Mouse (Mus musculus) embryonic stem cell, embryonic (primary cell): ENCODE measurements around the gene Med16.

Experiments used
- CTCF ChIA-PET, 4 experiments: fragments of 300-600 bp in 2 of 4; fragments of 350-600 bp in 2 of 4; sonication (Branson Sonifier 250); formaldehyde crosslinking; loops; one replicate each; lab custom pipeline; 2022; ENCODE audit warnings: inconsistent platforms in 2 of 4; lab: Charles Lee
- POLR2A ChIA-PET, 4 experiments: fragments of 300-600 bp in 2 of 4; fragments of 350-600 bp in 2 of 4; sonication (Branson Sonifier 250); formaldehyde crosslinking; loops; one replicate each; lab custom pipeline; 2022; ENCODE audit warnings: antibody characterized with exemption in 4 of 4, inconsistent platforms in 1 of 4; lab: Charles Lee

Gene Med16

GRCm38 (mm10) chr10:79889386-79889785 lies 19.3 kb downstream of the Med16 start:
- POLR2A ChIA-PET: interaction anchor here in 2 of 4 experiments (0.7 to 1.0 kb wide), 4 partner anchors 15 to 27 kb away, joined by 3 to 4 read pairs (median 3); partner anchors contain the start of genes Plppr3 (in 1 of the 2) and Prtn3 (in 1 of the 2)

GRCm38 (mm10) chr10:79886611-79887010 lies 22.1 kb downstream of the Med16 start:
- CTCF ChIA-PET: interaction anchor here in 1 of 4 experiments (0.6 kb wide), 1 partner anchor 106 kb away, joined by 3 read pairs; no protein-coding TSS in a partner anchor
- POLR2A ChIA-PET: interaction anchor here in 2 of 4 experiments (0.7 kb wide), 2 partner anchors 21 to 27 kb away, joined by 4 to 5 read pairs; no protein-coding TSS in a partner anchor

More at GRCm38 (mm10) chr10:79889386-79889785, 19.3 kb downstream of the Med16 start:
- CTCF ChIA-PET: interaction anchor here in 2 of 4 experiments (1.0 to 1.6 kb wide), 3 partner anchors 55 to 77 kb away, joined by 3 to 5 read pairs (median 3); no protein-coding TSS in a partner anchor

- CTCF ChIA-PET: interaction anchor here in 1 of 4 experiments (0.6 kb wide), 1 partner anchor 106 kb away, joined by 3 read pairs; no protein-coding TSS in a partner anchor
- POLR2A ChIA-PET: interaction anchor here in 2 of 4 experiments (0.7 to 1.0 kb wide), 2 partner anchors 21 to 46 kb away, joined by 3 to 4 read pairs; no protein-coding TSS in a partner anchor
Observed at GRCm38 (mm10) chr10:79886054-79886453, 22.7 kb downstream of the Med16 start, which contains the start of gene Elane. TSS of gene Elane (plus strand) at chr10:79886247.

- CTCF ChIA-PET: interaction anchor here in 2 of 4 experiments (1.0 to 3.0 kb wide), 5 partner anchors 11 to 130 kb away, joined by 3 to 14 read pairs (median 9); partner anchors contain the start of genes Fgf22 (in 1 of the 2), Med16 (in 1 of the 2), Plppr3 (in 1 of the 2) and Prtn3 (in 1 of the 2)
- POLR2A ChIA-PET: interaction anchor here in 1 of 4 experiments (0.6 to 2.2 kb wide), 6 partner anchors 12 to 1403 kb away, joined by 3 to 13 read pairs (median 4); partner anchors contain the start of genes Plppr3, Prtn3 and Tmem259
Observed at GRCm38 (mm10) chr10:79884938-79885337, 23.8 kb downstream of the Med16 start.

GRCm38 (mm10) chr10:79884446-79884845 lies 24.3 kb downstream of the Med16 start:
- ChIA-PET CTCF (interaction anchor here (0.6 to 3.0 kb wide), 25 partner anchors 8 to 280 kb away, joined by 3 to 27 read pairs (median 5); partner anchors contain the start of genes Plppr3 (in 2 of the 4), Prtn3 (in 2 of the 4), Arid3a (in 1 of the 4) and Fgf22 (in 1 of the 4)), POLR2A (interaction anchor here in 2 of 4 experiments (0.6 to 5.6 kb wide), 8 partner anchors 11 to 283 kb away, joined by 3 to 70 read pairs (median 4); partner anchors contain the start of genes Plppr3 (in 1 of the 2), Prtn3 (in 1 of the 2), Ptbp1 (in 1 of the 2) and Tmem259 (in 1 of the 2))

GRCm38 (mm10) chr10:79883297-79884084 lies 25.2 kb downstream of the Med16 start:
- POLR2A ChIA-PET: interaction anchor here in 3 of 4 experiments (0.5 to 5.6 kb wide), 21 partner anchors 10 to 290 kb away, joined by 3 to 70 read pairs (median 4); partner anchors contain the start of genes Ptbp1 (in 2 of the 3), Arid3a (in 1 of the 3), Kiss1r (in 1 of the 3) and Plppr3 (in 1 of the 3)
- CTCF ChIA-PET: interaction anchor here (0.5 to 3.1 kb wide), 53 partner anchors 9 to 1591 kb away, joined by 3 to 27 read pairs (median 3); partner anchors contain the start of genes Arid3a (in 2 of the 4), Plppr3 (in 2 of the 4), Prtn3 (in 2 of the 4) and Wdr18 (in 2 of the 4)

- ChIA-PET POLR2A (interaction anchor here in 3 of 4 experiments (0.5 to 5.6 kb wide), 19 partner anchors 8 to 380 kb away, joined by 3 to 70 read pairs (median 4); partner anchors contain the start of genes Ptbp1 (in 2 of the 3), Arid3a (in 1 of the 3), C2cd4c (in 1 of the 3) and Dazap1 (in 1 of the 3)), CTCF (interaction anchor here in 3 of 4 experiments (0.5 to 3.1 kb wide), 17 partner anchors 8 to 821 kb away, joined by 3 to 27 read pairs (median 4); partner anchors contain the start of genes Arid3a (in 2 of the 3), Med16 (in 1 of the 3), Plppr3 (in 1 of the 3) and Prtn3 (in 1 of the 3))
Observed at GRCm38 (mm10) chr10:79881981-79882380, 26.7 kb downstream of the Med16 start.

- CTCF ChIA-PET: interaction anchor here (0.5 to 3.1 kb wide), 8 partner anchors 12 to 687 kb away, joined by 3 to 16 read pairs (median 4); partner anchors contain the start of gene Cnn2 (in 1 of the 4)
Observed at GRCm38 (mm10) chr10:79880721-79881120, 28.0 kb downstream of the Med16 start.

GRCm38 (mm10) chr10:79879527-79879926 lies 29.2 kb downstream of the Med16 start:
- ChIA-PET POLR2A (interaction anchor here (0.5 to 5.6 kb wide), 10 partner anchors 14 to 289 kb away, joined by 3 to 70 read pairs (median 4); partner anchors contain the start of gene Ptbp1 (in 1 of the 4)), CTCF (interaction anchor here in 2 of 4 experiments (0.6 to 2.1 kb wide), 4 partner anchors 8 to 80 kb away, joined by 3 to 7 read pairs (median 4); partner anchors contain the start of gene Wdr18 (in 1 of the 2))

More at GRCm38 (mm10) chr10:79880721-79881120, 28.0 kb downstream of the Med16 start:
- POLR2A ChIA-PET: interaction anchor here (0.6 to 5.6 kb wide), 19 partner anchors 9 to 284 kb away, joined by 3 to 70 read pairs (median 4); partner anchors contain the start of genes Arid3a (in 1 of the 4), Cirbp (in 1 of the 4), Med16 (in 1 of the 4) and Ptbp1 (in 1 of the 4)

GRCm38 (mm10) chr10:79877757-79878156 lies 31.0 kb downstream of the Med16 start:
- ChIA-PET CTCF (interaction anchor here in 1 of 4 experiments (0.5 to 0.8 kb wide), 2 partner anchors 43 to 66 kb away, joined by 3 to 6 read pairs; no protein-coding TSS in a partner anchor), POLR2A (interaction anchor here in 1 of 4 experiments (0.7 kb wide), 1 partner anchor 19 kb away, joined by 6 read pairs; no protein-coding TSS in a partner anchor)

GRCm38 (mm10) chr10:79877174-79877573 lies 31.5 kb downstream of the Med16 start:
- CTCF ChIA-PET: interaction anchor here in 1 of 4 experiments (0.5 kb wide), 1 partner anchor 42 kb away, joined by 6 read pairs; no protein-coding TSS in a partner anchor

GRCm38 (mm10) chr10:79874290-79874862 lies 34.3 kb downstream of the Med16 start, which contains the start of the genes Prtn3 and Plppr3:
TSS of gene Prtn3 (plus strand) at chr10:79874476.
TSS of gene Plppr3 (minus strand) at chr10:79874634.
- CTCF ChIA-PET: interaction anchor here in 3 of 4 experiments (0.6 to 2.6 kb wide), 9 partner anchors 9 to 85 kb away, joined by 3 to 14 read pairs (median 3); no protein-coding TSS in a partner anchor
- POLR2A ChIA-PET: interaction anchor here (0.5 to 5.9 kb wide), 22 partner anchors 7 to 418 kb away, joined by 3 to 63 read pairs (median 8); partner anchors contain the start of genes Ptbp1 (in 3 of the 4), Med16 (in 2 of the 4) and Rps15 (in 1 of the 4)

More at GRCm38 (mm10) chr10:79877174-79877573, 31.5 kb downstream of the Med16 start:
- POLR2A ChIA-PET: interaction anchor here in 1 of 4 experiments (0.7 kb wide), 1 partner anchor 18 kb away, joined by 6 read pairs; no protein-coding TSS in a partner anchor

- CTCF ChIA-PET: interaction anchor here (0.6 to 2.6 kb wide), 15 partner anchors 9 to 1680 kb away, joined by 3 to 14 read pairs (median 3); no protein-coding TSS in a partner anchor
- POLR2A ChIA-PET: interaction anchor here (0.5 to 5.9 kb wide), 28 partner anchors 8 to 418 kb away, joined by 3 to 63 read pairs (median 5); partner anchors contain the start of genes Ptbp1 (in 3 of the 4), Med16 (in 2 of the 4), Cfd (in 1 of the 4) and Rps15 (in 1 of the 4)
Observed at GRCm38 (mm10) chr10:79873715-79874289, 34.9 kb downstream of the Med16 start.

- CTCF ChIA-PET: interaction anchor here (0.6 to 2.6 kb wide), 14 partner anchors 10 to 1680 kb away, joined by 3 to 14 read pairs (median 4); no protein-coding TSS in a partner anchor
Observed at GRCm38 (mm10) chr10:79873313-79873712, 35.4 kb downstream of the Med16 start.

GRCm38 (mm10) chr10:79872862-79873261 lies 35.9 kb downstream of the Med16 start:
- CTCF ChIA-PET: interaction anchor here (0.7 to 2.6 kb wide), 10 partner anchors 10 to 93 kb away, joined by 3 to 14 read pairs (median 4); no protein-coding TSS in a partner anchor
- POLR2A ChIA-PET: interaction anchor here (0.6 to 5.9 kb wide), 26 partner anchors 8 to 295 kb away, joined by 3 to 63 read pairs (median 6); partner anchors contain the start of genes Med16 (in 3 of the 4), Ptbp1 (in 3 of the 4) and Cfd (in 1 of the 4)

More at GRCm38 (mm10) chr10:79873313-79873712, 35.4 kb downstream of the Med16 start:
- POLR2A ChIA-PET: interaction anchor here (0.6 to 5.9 kb wide), 29 partner anchors 8 to 294 kb away, joined by 3 to 63 read pairs (median 8); partner anchors contain the start of genes Med16 (in 3 of the 4), Ptbp1 (in 3 of the 4) and Cfd (in 1 of the 4)
